Mouse (Mus musculus) CH12.LX (cell line): ENCODE measurements around the gene Exosc7. TPM values are rescaled to one million over a fixed set of nuclear protein-coding genes. Genes with fewer than 3 reads are reported as not detected.

Experiments
- DNase-seq: peaks from one replicate; pipeline ENCODE4 v3.0.0-alpha.2; 2013; ENCODE audit errors: extremely low read depth
- H3K27ac ChIP-seq: 2 replicates; pipeline ENCODE4 v1.5.1; 2012; ENCODE audit warnings: low read depth, mild to moderate bottlenecking, control low read depth, moderate library complexity; ENCODE audit not compliant: insufficient read depth
- H3K27me3 ChIP-seq: replicated peaks from 2 replicates; pipeline ENCODE3; 2012; ENCODE audit warnings: inconsistent platforms
- H3K36me3 ChIP-seq, 2 experiments: replicated peaks in 1 of 2; 2 replicates each; pipeline versions ENCODE3 to v1.6.1; 2012; ENCODE audit warnings: inconsistent platforms in 1 of 2, low read length in 1 of 2, mild to moderate bottlenecking in 1 of 2, mixed read lengths in 1 of 2, moderate library complexity in 1 of 2; ENCODE audit not compliant: control insufficient read depth in 1 of 2, insufficient read depth in 1 of 2
- H3K4me1 ChIP-seq, 2 experiments: 2 replicates each; pipeline ENCODE4 v1.6.1; 2012; ENCODE audit warnings: inconsistent platforms in 1 of 2, moderate library complexity in 1 of 2; ENCODE audit not compliant: insufficient read depth in 2 of 2, control insufficient read depth in 1 of 2
- H3K4me2 ChIP-seq: 2 replicates; pipeline ENCODE4 v1.6.1; 2012; ENCODE audit warnings: low read depth, mild to moderate bottlenecking, control low read depth; ENCODE audit not compliant: poor library complexity, insufficient read depth, severe bottlenecking
- H3K4me3 ChIP-seq, 3 experiments: fragments of 150-350 bp in 1 of 3; sonication (generic) in 1 of 3; replicated peaks in 1 of 3; 2 replicates each; pipeline versions ENCODE3 to v1.5.1; 2011 to 2012; ENCODE audit warnings: low read depth in 2 of 3, low read length in 2 of 3, mild to moderate bottlenecking in 2 of 3, moderate library complexity in 2 of 3, control low read depth in 1 of 3, improper control_type of control experiment in 1 of 3, inconsistent platforms in 1 of 3, mixed read lengths in 1 of 3; ENCODE audit not compliant: poor library complexity in 1 of 3
- H3K79me2 ChIP-seq: replicated peaks from 2 replicates; pipeline ENCODE4 v1.6.1; 2012; ENCODE audit warnings: mild to moderate bottlenecking, moderate library complexity; ENCODE audit not compliant: control insufficient read depth, poor library complexity, insufficient read depth, severe bottlenecking; ENCODE audit errors: extremely low read depth
- H3K9ac ChIP-seq: 2 replicates; pipeline ENCODE4 v1.6.1; 2012; ENCODE audit warnings: low read depth, mild to moderate bottlenecking, control low read depth, moderate library complexity; ENCODE audit not compliant: insufficient read depth
- H3K9me3 ChIP-seq: replicated peaks from 2 replicates; pipeline ENCODE3; 2012; ENCODE audit warnings: low read length, inconsistent platforms, mixed read lengths
- CHD1 ChIP-seq: IDR thresholded peaks from 2 replicates; pipeline ENCODE4 v1.6.1; 2012; ENCODE audit warnings: low read depth, low read length, improper control_type of control experiment, inconsistent platforms
- ELF1 ChIP-seq: IDR thresholded peaks from 2 replicates; pipeline ENCODE4 v1.6.1; 2014; ENCODE audit warnings: low read depth, mild to moderate bottlenecking, inconsistent platforms, low read length, improper control_type of control experiment
- IRF4 ChIP-seq: IDR thresholded peaks from 2 replicates; pipeline ENCODE4 v1.6.1; 2014; ENCODE audit warnings: low read depth, mild to moderate bottlenecking, inconsistent platforms, low read length, improper control_type of control experiment
- JUN ChIP-seq: IDR thresholded peaks from 2 replicates; pipeline ENCODE4 v1.6.1; 2011; ENCODE audit warnings: low read depth, mild to moderate bottlenecking, low read length, improper control_type of control experiment, moderate library complexity; ENCODE audit not compliant: insufficient read depth
- MAFK ChIP-seq: IDR thresholded peaks from 2 replicates; pipeline ENCODE4 v1.6.1; 2011; ENCODE audit warnings: low read length, improper control_type of control experiment; ENCODE audit not compliant: insufficient replicate concordance
- MAX ChIP-seq: IDR thresholded peaks from 2 replicates; pipeline ENCODE4 v1.6.1; 2011; ENCODE audit warnings: low read length, improper control_type of control experiment
- MXI1 ChIP-seq: IDR thresholded peaks from 2 replicates; pipeline ENCODE4 v1.6.1; 2011; ENCODE audit warnings: mild to moderate bottlenecking, low read depth, low read length, improper control_type of control experiment
- MYC ChIP-seq: IDR thresholded peaks from 2 replicates; pipeline ENCODE4 v1.6.1; 2011; ENCODE audit warnings: low read depth, mild to moderate bottlenecking, improper control_type of control experiment, low read length
- PAX5 ChIP-seq: IDR thresholded peaks from 2 replicates; pipeline ENCODE4 v1.6.1; 2012; ENCODE audit warnings: low read length, inconsistent platforms, mixed read lengths
- POLR2A ChIP-seq: IDR thresholded peaks from 2 replicates; pipeline ENCODE4 v1.6.1; 2011; ENCODE audit warnings: low read depth, mild to moderate bottlenecking, improper control_type of control experiment, low read length
- SMC3 ChIP-seq: IDR thresholded peaks from 2 replicates; pipeline ENCODE4 v1.6.1; 2011; ENCODE audit warnings: low read depth, low read length, improper control_type of control experiment
- ZKSCAN1 ChIP-seq: IDR thresholded peaks from 2 replicates; pipeline ENCODE4 v1.6.1; 2012; ENCODE audit warnings: low read depth, inconsistent platforms, low read length, improper control_type of control experiment, borderline replicate concordance
- ZMIZ1 ChIP-seq: IDR thresholded peaks from 2 replicates; pipeline ENCODE4 v1.6.1; 2012; ENCODE audit warnings: low read depth, mild to moderate bottlenecking, inconsistent platforms, low read length, improper control_type of control experiment
- dilution Hi-C: fragments of 300-500 bp; cut with MboI; formaldehyde crosslinking; loops from 2 replicates; pipeline ENCODE4 v1.14.3; 2020; ENCODE audit warnings: low sequenced_read_pairs; ENCODE audit not compliant: extremely low pct_unique_long_range_greater_than_20kb, extremely low pct_ligation_motif_present
- in situ Hi-C: fragments of 300-500 bp; cut with MboI; formaldehyde crosslinking; loops from 3 replicates; pipeline ENCODE4 v1.14.3; 2019; ENCODE audit warnings: low sequenced_read_pairs, low pct_ligation_motif_present, low pct_unique_long_range_greater_than_20kb, mixed read lengths
- polyA plus RNA-seq: library from polyadenylated mRNA; unstranded; fragments of >175 nt; gene quantifications from 2 replicates; pipeline ENCODE4 v1.2.1, GENCODE M21; 2012; ENCODE audit warnings: low read depth; ENCODE audit not compliant: insufficient read length
- total RNA-seq, 2 experiments: library from RNA; depleted of rRNA; stranded (reverse); fragments of 300-350 nt in 1 of 2; fragments of >200 nt in 1 of 2; gene quantifications; 2 replicates each; pipeline ENCODE4 v1.2.3; 2012 to 2014

Exosc7 gene
- total and polyA plus RNA-seq, 3 experiments: 135 to 143 (median 139) TPM

GRCm38 (mm10) chr9:123173760-123174159 lies 60.7 kb downstream of the Exosc7 start:
- no peaks in the 10 kb centered on the region for H3K27me3 ChIP-seq
- H3K9me3 ChIP-seq: no peaks in the 10 kb centered on the region
- dilution Hi-C loops (no loop called here), in situ Hi-C loops (no loop called here)
- peaks cover 0 to 40% of the 10 kb centered on the region in 2 experiments for H3K36me3 ChIP-seq
- DNase-seq: no peak
- no peak overlapping the region for H3K9ac ChIP-seq
- H3K79me2 ChIP-seq: no peaks in the 10 kb centered on the region
- no peak overlapping the region for H3K4me2 ChIP-seq
- no peak overlapping the region for H3K27ac ChIP-seq
- H3K4me1 ChIP-seq: no peaks in the 10 kb centered on the region
- no peak overlapping the region for H3K4me3 ChIP-seq
- no peak for TF ChIP-seq SMC3
- TF ChIP-seq MAFK: no peak
- TF ChIP-seq IRF4: no peak

- Histone ChIP-seq H3K4me3 (no peak overlapping the region), H3K9me3 (no peaks in the 10 kb centered on the region), H3K4me1 (no peaks in the 10 kb centered on the region), H3K4me2 (no peak overlapping the region), H3K27ac (no peak overlapping the region), H3K27me3 (no peaks in the 10 kb centered on the region), H3K36me3 (peaks cover 0 to 44% of the 10 kb centered on the region in 2 experiments), H3K79me2 (no peaks in the 10 kb centered on the region), H3K9ac (no peak overlapping the region)
- in situ Hi-C loops: no loop called here
- no peak for DNase-seq
- dilution Hi-C loops: no loop called here
- no peak for TF ChIP-seq CHD1
Measured at GRCm38 (mm10) chr9:123174356-123174755, 61.3 kb downstream of the Exosc7 start.

GRCm38 (mm10) chr9:123177380-123178048 lies 64.5 kb downstream of the Exosc7 start:
- dilution Hi-C loops (no loop called here), in situ Hi-C loops (no loop called here)
- TF ChIP-seq MYC (no peak), ELF1 (no peak), MXI1 (no peak), ZKSCAN1 (no peak), JUN (no peak), ZMIZ1 (no peak), MAX (no peak), POLR2A (no peak), PAX5 (no peak)
- H3K4me2 ChIP-seq: no peak overlapping the region
- no peaks in the 10 kb centered on the region for H3K79me2 ChIP-seq
- no peak overlapping the region for H3K9ac ChIP-seq
- H3K4me1 ChIP-seq: no peaks in the 10 kb centered on the region
- H3K27me3 ChIP-seq: no peaks in the 10 kb centered on the region
- H3K36me3 ChIP-seq: peaks cover 17 to 62% of the 10 kb centered on the region in 2 experiments
- no peak overlapping the region for H3K4me3 ChIP-seq
- H3K9me3 ChIP-seq: no peaks in the 10 kb centered on the region
- H3K27ac ChIP-seq: no peak overlapping the region
- DNase-seq: no peak
